Mouse (Mus musculus) A20 (cell line): ENCODE data around the gene Olfm3.

ENCODE experiments used
- DNase-seq: peaks from one replicate; pipeline ENCODE4 v3.0.0-alpha.2; 2011; ENCODE audit warnings: low read depth, low spot score

The Olfm3 gene

GRCm38 (mm10) chr3:114903924-114904438, at the start of gene Olfm3:
Gene Olfm3, plus strand, starts transcription at chr3:114904078.
- no peak for DNase-seq

GRCm38 (mm10) chr3:114889764-114890163, 14.1 kb upstream of the Olfm3 start:
- no peak for DNase-seq

GRCm38 (mm10) chr3:114904633-114905423, 950 bp downstream of the Olfm3 start:
- no peak for DNase-seq

GRCm38 (mm10) chr3:114907537-114907936, 3.7 kb downstream of the Olfm3 start:
- no peak for DNase-seq

GRCm38 (mm10) chr3:114908846-114909245, 5.0 kb downstream of the Olfm3 start:
- no peak for DNase-seq

GRCm38 (mm10) chr3:114920102-114920501, 16.2 kb downstream of the Olfm3 start:
- no peak for DNase-seq

- DNase-seq: no peak
Measured at GRCm38 (mm10) chr3:114929605-114930004, 25.7 kb downstream of the Olfm3 start.

GRCm38 (mm10) chr3:114930336-114930735, 26.5 kb downstream of the Olfm3 start:
- no peak for DNase-seq

GRCm38 (mm10) chr3:114930796-114931195, 26.9 kb downstream of the Olfm3 start:
- DNase-seq: no peak

- no peak for DNase-seq
Measured at GRCm38 (mm10) chr3:114932881-114933280, 29.0 kb downstream of the Olfm3 start.

GRCm38 (mm10) chr3:114954904-114955303, 51.0 kb downstream of the Olfm3 start:
- DNase-seq: no peak

GRCm38 (mm10) chr3:114959311-114959967, 55.6 kb downstream of the Olfm3 start:
- DNase-seq: no peak

GRCm38 (mm10) chr3:114962316-114963083, 58.6 kb downstream of the Olfm3 start:
- no peak for DNase-seq

GRCm38 (mm10) chr3:114971183-114971582, 67.3 kb downstream of the Olfm3 start:
- no peak for DNase-seq

GRCm38 (mm10) chr3:114972522-114972921, 68.6 kb downstream of the Olfm3 start:
- DNase-seq: no peak

- DNase-seq: no peak
Measured at GRCm38 (mm10) chr3:114990828-114991227, 87.0 kb downstream of the Olfm3 start.

- no peak for DNase-seq
Measured at GRCm38 (mm10) chr3:114995956-114996355, 92.1 kb downstream of the Olfm3 start.

- DNase-seq: no peak
Measured at GRCm38 (mm10) chr3:115027560-115027959, 123.7 kb downstream of the Olfm3 start.

- DNase-seq: no peak
Measured at GRCm38 (mm10) chr3:115028046-115028445, 124.2 kb downstream of the Olfm3 start.

GRCm38 (mm10) chr3:115028611-115029010, 124.7 kb downstream of the Olfm3 start:
- no peak for DNase-seq

GRCm38 (mm10) chr3:115049060-115049459, 145.2 kb downstream of the Olfm3 start:
- DNase-seq: no peak

GRCm38 (mm10) chr3:115064901-115065300, 161.0 kb downstream of the Olfm3 start:
- DNase-seq: no peak
